Mouse (Mus musculus) liver, embryonic 11.5 days (tissue): ENCODE data around the gene Sirt6. TPM values are rescaled to one million over a fixed set of nuclear protein-coding genes. Genes with fewer than 3 reads are reported as not detected.

Experiments used
- ATAC-seq: fragments of 200-750 bp; cut with Nextera tagmentation; replicated peaks from 2 replicates; pipeline ENCODE4 v1.8.0; 2017; ENCODE audit warnings: moderate number of reproducible peaks, mild to moderate bottlenecking, moderate TSS enrichment, moderate library complexity; ENCODE audit not compliant: low FRiP score
- DNase-seq: peaks from one replicate; pipeline ENCODE4 v3.0.0-alpha.2; 2017; ENCODE audit warnings: low spot score
- H3K27ac ChIP-seq: fragments of 300-500 bp; sonication (generic); 2 replicates; pipeline ENCODE4 v1.5.1; 2014; ENCODE audit warnings: mild to moderate bottlenecking, low read depth, low read length, control low read depth
- H3K27me3 ChIP-seq: fragments of 300-500 bp; sonication (generic); replicated peaks from 2 replicates; pipeline ENCODE4 v1.6.1; 2014; ENCODE audit warnings: low read length, mixed read lengths; ENCODE audit not compliant: control insufficient read depth, insufficient read depth
- H3K36me3 ChIP-seq: fragments of 300-500 bp; sonication (generic); 2 replicates; pipeline ENCODE4 v1.6.1; 2014; ENCODE audit warnings: mild to moderate bottlenecking, low read length, moderate library complexity, mixed read lengths; ENCODE audit not compliant: control insufficient read depth, insufficient read depth
- H3K4me1 ChIP-seq: fragments of 300-500 bp; sonication (generic); replicated peaks from 2 replicates; pipeline ENCODE4 v1.6.1; 2014; ENCODE audit warnings: low read length, mixed read lengths; ENCODE audit not compliant: control insufficient read depth, insufficient read depth
- H3K4me2 ChIP-seq: fragments of 300-500 bp; sonication (generic); 2 replicates; pipeline ENCODE4 v1.6.1; 2014; ENCODE audit warnings: mild to moderate bottlenecking, control low read depth, moderate library complexity
- H3K4me3 ChIP-seq: fragments of 300-500 bp; sonication (generic); 2 replicates; pipeline ENCODE4 v1.5.1; 2014; ENCODE audit warnings: low read depth, low read length, control low read depth
- H3K9ac ChIP-seq: fragments of 300-500 bp; sonication (generic); 2 replicates; pipeline ENCODE4 v1.6.1; 2014; ENCODE audit warnings: low read depth, low read length, control low read depth
- H3K9me3 ChIP-seq: fragments of 300-500 bp; sonication (generic); 2 replicates; pipeline ENCODE4 v1.6.1; 2016; ENCODE audit warnings: low read length, inconsistent platforms, mixed read lengths; ENCODE audit not compliant: control insufficient read depth
- WGBS: fragments of 180-500 bp; shearing (Covaris S2); extraction: QIAGEN DNeasy Blood & Tissue Kit; methylation state at CpG from one replicate; pipeline ENCODE4 v1.1.7; 2014; 5-methylcytosine and 5-hydroxymethylcytosine counted together
- polyA plus RNA-seq: library from polyadenylated mRNA; unstranded; fragments of >200 nt; fragmentation: Nextera tagmentation; extraction: Ambion mirVana; gene quantifications from 2 replicates; pipeline ENCODE4 v1.2.1, GENCODE M21; 2014

The Sirt6 gene
- polyA plus RNA-seq, 1 experiment from 2014 or later = 22.9 TPM

- H3K4me1 ChIP-seq = peaks cover 44% of the 10 kb centered on the region
These were observed 52.4 kb downstream of the Sirt6 start for GRCm38 (mm10) chr10:81575208-81575631.

GRCm38 (mm10) chr10:81574081-81575056 lies 53.2 kb downstream of the Sirt6 start, which contains the start of gene Tle2:
Gene Tle2 (plus strand): TSS chr10:81574561.
- peaks cover 36% of the 10 kb centered on the region for H3K27me3 ChIP-seq
- ATAC-seq = no peak
- DNase-seq = no peak

More at GRCm38 (mm10) chr10:81575208-81575631, 52.4 kb downstream of the Sirt6 start:
- Histone ChIP-seq H3K27me3 (peaks cover 42% of the 10 kb centered on the region), H3K9ac (peak overlapping the region; percentile 46; the same call in 1 of the 2 replicates), H3K27ac (no peak overlapping the region), H3K4me3 (peak overlapping the region; percentile 46), H3K9me3 (no peaks in the 10 kb centered on the region), H3K36me3 (no peaks in the 10 kb centered on the region), H3K4me2 (peak overlapping the region; percentile 80)
- DNase-seq = no peak
- no peak for ATAC-seq
- WGBS = under 1% methylated on average over 30 of the region's 30 CpGs

GRCm38 (mm10) chr10:81572975-81573374 lies 54.6 kb downstream of the Sirt6 start:
- Histone ChIP-seq H3K4me2 (peak overlapping the region; percentile 97), H3K9ac (no peak overlapping the region), H3K36me3 (no peaks in the 10 kb centered on the region), H3K4me1 (peaks cover 61% of the 10 kb centered on the region), H3K9me3 (no peaks in the 10 kb centered on the region), H3K27ac (no peak overlapping the region), H3K27me3 (peaks cover 30% of the 10 kb centered on the region), H3K4me3 (0 out of 2 replicates have a peak overlapping the region, but pooled peaks have one; percentile 11)
- 11% methylated on average over 9 of the region's 9 CpGs for WGBS
- DNase-seq = no peak
- peak; percentile 44 for ATAC-seq

More at GRCm38 (mm10) chr10:81574081-81575056, 53.2 kb downstream of the Sirt6 start, which contains the start of gene Tle2:
- Histone ChIP-seq H3K27ac (no peak within 1 kb of the TSS), H3K4me2 (peak within 1 kb of the TSS; percentile 80), H3K9ac (peak within 1 kb of the TSS; percentile 46; the same call in 1 of the 2 replicates), H3K9me3 (no peaks in the 10 kb centered on the region), H3K4me1 (peaks cover 51% of the 10 kb centered on the region), H3K4me3 (peak within 1 kb of the TSS; percentile 46), H3K36me3 (no peaks in the 10 kb centered on the region)
- 20% methylated on average over 10 of the region's 10 CpGs for WGBS

- Histone ChIP-seq H3K9me3 (no peaks in the 10 kb centered on the region), H3K27ac (no peak overlapping the region; the same call in 1 of the 2 replicates), H3K4me3 (peak overlapping the region; percentile 11; the same call in 1 of the 2 replicates), H3K4me2 (peak overlapping the region; percentile 97), H3K27me3 (peaks cover 28% of the 10 kb centered on the region), H3K9ac (no peak overlapping the region), H3K36me3 (no peaks in the 10 kb centered on the region), H3K4me1 (peaks cover 61% of the 10 kb centered on the region)
- DNase-seq = no peak
- 6% methylated on average over 9 of the region's 9 CpGs for WGBS
- 0 out of 2 replicates have a peak, but pooled peaks have one; percentile 0 for ATAC-seq
These were observed 55.4 kb downstream of the Sirt6 start for GRCm38 (mm10) chr10:81572133-81572671.

Other genes with a start within 250 kb of the Sirt6 start
- 74.0 and 75.9 TPM in 2 replicates for gene Fzr1, start 249.3 kb downstream of the Sirt6 start, polyA plus RNA-seq
- gene Dohh, start 243.4 kb downstream of the Sirt6 start, polyA plus RNA-seq = 97.4 and 99.3 TPM in 2 replicates
- gene Gm48551, start 243.3 kb downstream of the Sirt6 start, polyA plus RNA-seq = 1.3 and 1.9 TPM in 2 replicates
- 0.62 and 0.67 TPM in 2 replicates for gene Gm48552, start 238.8 kb downstream of the Sirt6 start, polyA plus RNA-seq
- gene Smim24, start 234.7 kb downstream of the Sirt6 start, polyA plus RNA-seq = 3.8 and 4.5 TPM in 2 replicates
- gene Nfic, start 172.2 kb downstream of the Sirt6 start, polyA plus RNA-seq = 15.4 and 21.4 TPM in 2 replicates
- gene Celf5, start 145.1 kb downstream of the Sirt6 start, polyA plus RNA-seq = 0.12 TPM in 1 of 2 replicates, not detected in the other
- 92.2 and 97.9 TPM in 2 replicates for gene Ncln, start 131.4 kb downstream of the Sirt6 start, polyA plus RNA-seq
- gene S1pr4, start 127.7 kb downstream of the Sirt6 start, polyA plus RNA-seq = 4.5 and 4.6 TPM in 2 replicates
- gene Gna15, start 103.6 kb downstream of the Sirt6 start, polyA plus RNA-seq = 10.1 and 11.3 TPM in 2 replicates
- 46.4 and 47.0 TPM in 2 replicates for gene Gna11, start 82.6 kb downstream of the Sirt6 start, polyA plus RNA-seq
- gene Aes, start 68.3 kb downstream of the Sirt6 start, polyA plus RNA-seq = 213 and 229 TPM in 2 replicates
- gene Tle2, start 53.2 kb downstream of the Sirt6 start, polyA plus RNA-seq = 5.1 and 6.9 TPM in 2 replicates
- 13.2 and 16.7 TPM in 2 replicates for gene Tle6, start 26.7 kb downstream of the Sirt6 start, polyA plus RNA-seq
- 0.81 and 1.1 TPM in 2 replicates for gene BC025920, start 21.5 kb downstream of the Sirt6 start, polyA plus RNA-seq
- 3.6 and 4.6 TPM in 2 replicates for gene Ankrd24, start 743 bp upstream of the Sirt6 start, polyA plus RNA-seq
- gene Gm10778, start 21.3 kb upstream of the Sirt6 start, polyA plus RNA-seq = 3.3 and 3.9 TPM in 2 replicates
- gene Zfp433, start 77.0 kb upstream of the Sirt6 start, polyA plus RNA-seq = 10.5 and 10.9 TPM in 2 replicates
- gene Gm3055, start 143.4 kb upstream of the Sirt6 start, polyA plus RNA-seq = 4.5 and 5.0 TPM in 2 replicates
- 2.2 and 2.9 TPM in 2 replicates for gene Gm4767, start 184.4 kb upstream of the Sirt6 start, polyA plus RNA-seq
- 5.1 and 6.1 TPM in 2 replicates for gene Gm32687, start 236.1 kb upstream of the Sirt6 start, polyA plus RNA-seq